Mouse (Mus musculus) E14TG2a.4 (cell line): Measurements from ENCODE around the gene Ankrd23.

Experiments
- H3K27me3 ChIP-seq: 2 replicates; pipeline ENCODE4 v1.6.1; 2014; ENCODE audit warnings: low read length, control low read depth; ENCODE audit not compliant: insufficient read depth
- H3K36me3 ChIP-seq: 2 replicates; pipeline ENCODE4 v1.6.1; 2014; ENCODE audit warnings: low read length, control low read depth; ENCODE audit not compliant: insufficient read depth
- H3K4me1 ChIP-seq: replicated peaks from 2 replicates; pipeline ENCODE4 v1.6.1; 2014; ENCODE audit warnings: low read depth, low read length, control low read depth
- H3K4me3 ChIP-seq: replicated peaks from 2 replicates; pipeline ENCODE4 v1.5.1; 2014; ENCODE audit warnings: mild to moderate bottlenecking, low read length
- H3K9me3 ChIP-seq: 2 replicates; pipeline ENCODE4 v1.6.1; 2014; ENCODE audit warnings: low read length, control low read depth
- CTCF ChIP-seq: conservative IDR thresholded peaks from 2 replicates; pipeline ENCODE4 v1.5.1; 2014; ENCODE audit warnings: low read length
- NANOG ChIP-seq: IDR thresholded peaks from 2 replicates; pipeline ENCODE4 v1.6.1; 2014; ENCODE audit warnings: borderline replicate concordance, low read length, mixed read lengths
- POU5F1 ChIP-seq: IDR thresholded peaks from 2 replicates; pipeline ENCODE4 v1.6.1; 2014; ENCODE audit warnings: low read length, borderline replicate concordance

Gene Ankrd23

GRCm38 (mm10) chr1:36489661-36490060, 47.0 kb downstream of the Ankrd23 start:
- H3K9me3 ChIP-seq: no peaks in the 10 kb centered on the region
- H3K4me3 ChIP-seq: no peak overlapping the region
- no peaks in the 10 kb centered on the region for H3K27me3 ChIP-seq
- no peaks in the 10 kb centered on the region for H3K36me3 ChIP-seq
- no peak for TF ChIP-seq POU5F1
- no peak for TF ChIP-seq CTCF
- TF ChIP-seq NANOG: no peak
- H3K4me1 ChIP-seq: peaks cover 6% of the 10 kb centered on the region

DNA sequence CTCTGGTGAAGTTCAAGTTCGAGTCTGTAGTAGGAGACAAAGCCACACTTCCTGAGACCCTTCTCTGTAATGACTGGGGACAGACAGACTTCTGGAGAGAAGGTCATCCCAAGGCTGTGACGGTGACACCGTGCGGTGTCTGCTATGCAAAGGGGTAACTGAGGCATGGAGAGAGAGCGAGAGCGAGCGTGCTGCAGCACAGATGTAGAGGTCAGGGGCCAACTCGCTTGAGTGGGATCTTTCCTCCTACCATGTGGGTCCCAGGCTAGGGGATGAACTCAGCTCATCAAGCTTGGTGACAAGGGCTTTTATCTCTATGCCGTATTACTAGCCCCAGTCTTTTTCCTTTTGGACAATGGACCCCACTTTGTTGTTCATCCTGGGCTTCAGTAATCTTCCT, 49.6 kb downstream of the Ankrd23 start:
- TF ChIP-seq NANOG: no peak
- TF ChIP-seq CTCF: no peak
- no peaks in the 10 kb centered on the region for H3K36me3 ChIP-seq

DNA sequence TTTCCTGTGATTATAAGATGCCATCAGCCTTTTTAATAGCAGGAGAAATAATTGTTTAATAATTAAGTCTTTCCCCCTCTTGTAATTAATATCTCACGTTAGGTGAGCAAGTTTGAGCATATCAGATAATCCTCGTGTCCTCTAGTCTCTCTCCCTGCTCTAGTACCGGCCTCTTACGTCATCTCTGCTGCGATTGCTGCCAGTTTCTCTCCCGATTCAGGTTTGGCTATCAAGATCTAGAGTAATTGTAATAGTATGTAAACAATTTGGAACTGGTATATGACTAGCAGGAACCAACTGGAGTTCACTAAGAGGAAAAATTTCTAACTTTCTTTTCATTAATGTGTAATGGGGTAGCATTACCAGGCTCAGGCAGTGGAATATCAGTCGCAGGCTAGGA, 51.6 kb downstream of the Ankrd23 start:
- Histone ChIP-seq H3K27me3 (no peaks in the 10 kb centered on the region), H3K9me3 (no peaks in the 10 kb centered on the region), H3K4me3 (no peak overlapping the region), H3K36me3 (no peaks in the 10 kb centered on the region), H3K4me1 (peaks cover 9% of the 10 kb centered on the region; the same call in 1 of the 2 replicates)
- TF ChIP-seq POU5F1 (no peak), CTCF (no peak), NANOG (no peak)

More for the DNA sequence above, 49.6 kb downstream of the Ankrd23 start:
- no peak overlapping the region for H3K4me3 ChIP-seq
- H3K27me3 ChIP-seq: no peaks in the 10 kb centered on the region
- H3K4me1 ChIP-seq: peaks cover 9% of the 10 kb centered on the region; the same call in 1 of the 2 replicates
- no peaks in the 10 kb centered on the region for H3K9me3 ChIP-seq

DNA sequence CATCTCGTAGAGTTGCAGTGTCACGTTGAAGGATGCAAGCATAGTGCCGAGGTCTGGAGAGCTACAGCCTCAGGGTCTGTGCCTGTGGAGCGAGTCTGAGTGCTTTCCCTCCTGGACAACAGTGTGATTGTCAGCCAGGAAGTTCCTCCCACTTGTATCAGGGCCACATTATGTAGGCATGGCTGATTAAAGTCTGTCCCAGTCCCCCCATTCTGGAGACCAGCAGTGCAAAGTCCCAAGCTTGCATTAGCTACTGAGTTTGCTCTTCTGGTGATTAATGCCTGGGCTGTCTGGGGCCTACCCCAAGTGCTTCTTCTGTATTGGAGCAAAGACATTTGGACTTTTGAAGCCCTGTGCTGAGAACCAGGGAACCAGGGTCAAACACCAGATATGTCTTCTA, 52.9 kb downstream of the Ankrd23 start:
- no peaks in the 10 kb centered on the region for H3K9me3 ChIP-seq
- TF ChIP-seq POU5F1 (no peak), CTCF (no peak), NANOG (no peak)

More for the DNA sequence above, 52.9 kb downstream of the Ankrd23 start:
- Histone ChIP-seq H3K36me3 (no peaks in the 10 kb centered on the region), H3K4me1 (peaks cover 9% of the 10 kb centered on the region; the same call in 1 of the 2 replicates), H3K27me3 (no peaks in the 10 kb centered on the region), H3K4me3 (no peak overlapping the region)
